Mouse (Mus musculus): ENCODE results near the gene Mmgt1.

Mmgt1 gene

DNA sequence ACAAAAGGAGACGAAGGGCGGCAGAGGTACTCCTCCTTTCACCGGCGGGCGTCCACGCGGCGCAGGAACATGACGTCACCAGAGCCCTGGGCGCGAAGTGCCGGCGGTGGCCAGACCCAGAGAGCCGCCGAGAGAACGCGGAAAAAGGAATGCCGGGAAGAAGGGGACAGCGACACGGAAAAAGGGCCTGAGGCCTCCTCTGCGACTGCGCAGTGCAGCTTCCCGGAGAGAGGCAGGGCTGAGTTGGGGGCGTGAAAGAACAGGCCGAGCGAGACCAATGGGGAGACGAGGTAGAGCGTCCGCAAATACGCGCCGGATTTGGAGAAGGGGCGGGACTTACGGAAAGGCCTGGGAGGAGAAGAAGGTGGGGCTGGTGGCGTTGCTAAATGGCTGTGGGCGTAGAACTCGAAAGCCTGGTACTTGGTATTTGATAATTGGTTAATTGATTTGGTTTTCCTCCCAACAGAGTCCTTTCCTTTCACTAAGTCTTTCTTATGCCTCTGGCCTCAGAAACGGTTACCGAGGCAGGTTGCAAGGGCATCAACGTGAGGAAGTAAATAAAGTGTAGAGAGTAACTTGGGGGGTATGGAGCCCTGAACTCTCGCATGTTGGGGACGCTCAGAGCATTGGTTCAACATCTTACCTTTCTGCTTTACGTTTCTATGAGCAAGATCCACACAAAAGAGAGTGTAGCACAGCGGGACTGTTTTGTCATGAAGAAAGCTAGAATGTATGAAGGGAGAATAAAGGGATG, at the start of gene Mmgt1:
Gene Mmgt1 (minus strand): TSS at position 183 of the 754 bp plus-strand sequence.
- DNase-seq, result peak; percentile 88 to 90

DNA sequence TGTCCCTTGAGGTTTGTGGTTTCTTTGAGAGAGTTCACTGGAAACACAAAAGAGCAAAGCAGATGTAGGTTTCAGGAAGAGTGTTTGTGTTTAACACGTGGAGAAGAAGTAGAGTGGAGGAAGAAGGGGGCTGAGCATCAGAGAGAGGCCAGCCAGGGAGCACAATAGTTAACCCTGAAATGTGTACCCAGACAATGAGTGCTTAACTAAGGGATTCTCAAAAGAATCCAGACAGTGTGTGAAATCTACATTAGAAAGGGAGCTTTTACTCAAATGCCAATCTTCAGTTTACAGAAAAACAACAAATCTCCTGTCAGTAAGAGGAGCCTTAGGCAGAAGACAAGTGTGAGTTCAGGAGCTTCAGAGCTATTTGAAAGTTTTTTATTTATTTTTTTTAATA, 42.2 kb upstream of the Mmgt1 start:
- DNase-seq, result no peak

DNA sequence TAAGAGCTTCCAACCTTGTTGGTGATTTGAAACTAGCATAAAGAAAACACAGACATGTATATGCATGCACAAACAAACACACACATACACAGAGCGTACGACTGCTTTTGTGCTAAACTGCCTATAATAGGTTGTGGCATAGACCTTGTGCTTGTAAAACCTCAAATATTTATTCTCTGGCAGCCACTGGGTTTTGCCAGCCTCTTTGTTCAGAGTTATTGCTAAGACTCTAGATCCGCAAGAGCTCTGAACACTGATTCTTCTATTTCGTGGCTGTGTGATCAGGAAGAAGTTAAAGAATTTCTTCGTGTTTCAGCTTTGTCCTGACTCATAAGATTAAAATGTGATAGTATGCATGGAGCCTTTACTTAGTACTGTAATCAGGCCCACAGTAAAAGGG, 38.3 kb upstream of the Mmgt1 start:
- DNase-seq, result no peak

DNA sequence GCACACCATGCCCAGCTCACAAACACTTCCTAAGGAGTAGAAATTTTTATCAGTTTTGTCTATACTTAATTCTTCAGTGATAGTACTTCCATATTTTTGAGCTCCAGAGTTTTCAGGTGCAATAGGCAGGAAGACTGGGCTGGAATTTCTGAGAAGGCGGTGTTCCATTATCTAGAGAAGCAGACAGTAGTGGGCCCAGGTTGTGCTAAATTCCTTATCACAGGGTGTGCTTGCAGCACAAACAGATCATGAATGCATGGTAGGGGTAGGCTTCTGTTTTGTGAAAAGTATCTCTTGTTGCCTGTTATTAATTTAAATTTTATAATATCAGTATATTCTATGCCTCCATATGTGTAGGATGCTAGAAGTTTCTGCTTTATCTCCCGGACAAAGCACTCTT, 17.4 kb upstream of the Mmgt1 start:
- DNase-seq, result no peak

DNA sequence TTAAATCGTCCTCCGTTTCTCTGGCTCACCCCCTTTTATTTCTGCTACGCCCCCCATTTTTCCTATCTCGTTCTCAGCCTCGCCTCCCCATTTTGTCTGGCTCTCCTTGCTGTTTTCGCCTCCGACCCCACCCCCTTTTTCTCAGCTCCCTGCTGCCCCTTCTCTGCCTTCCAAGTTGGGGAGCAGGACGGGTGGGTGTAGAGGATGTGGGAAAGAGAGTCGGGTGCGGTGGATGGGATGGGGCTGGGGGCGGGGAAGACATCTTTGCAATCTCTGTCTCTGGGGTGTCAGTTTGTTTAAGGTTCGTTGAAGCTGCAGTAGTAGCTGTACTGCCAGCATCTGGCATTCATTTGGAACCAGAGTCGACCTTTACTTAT, 12.4 kb upstream of the Mmgt1 start:
- no peak for DNase-seq

DNA sequence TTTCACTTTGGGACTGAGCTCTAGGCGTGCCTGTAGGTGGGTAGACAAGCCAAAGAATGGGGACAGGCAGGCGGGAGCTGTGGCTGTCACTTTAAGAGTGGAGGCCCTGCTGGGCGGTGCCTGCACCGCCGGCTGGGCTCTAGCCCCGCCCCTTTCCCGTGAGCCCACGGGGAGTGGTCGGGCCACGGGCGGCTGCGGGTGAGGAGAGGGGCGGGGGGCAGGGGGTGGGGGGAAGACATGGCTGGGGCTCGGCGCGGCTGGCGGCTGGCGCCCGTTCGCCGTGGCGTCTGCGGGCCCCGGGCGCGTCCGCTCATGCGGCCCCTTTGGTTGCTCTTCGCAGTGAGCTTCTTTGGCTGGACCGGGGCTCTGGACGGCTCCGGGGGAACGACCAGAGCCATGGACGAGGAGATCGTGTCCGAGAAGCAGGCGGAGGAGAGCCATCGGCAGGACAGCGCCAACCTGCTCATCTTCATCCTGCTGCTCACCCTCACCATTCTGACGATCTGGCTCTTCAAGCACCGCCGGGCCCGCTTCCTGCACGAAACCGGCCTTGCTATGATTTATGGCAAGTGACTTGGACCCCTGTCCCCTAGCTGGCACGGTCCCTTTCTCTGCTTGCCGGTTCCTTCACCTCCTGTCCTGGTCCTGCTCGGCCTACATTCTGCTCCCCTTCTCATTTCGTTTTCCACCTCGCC, 11.9 kb upstream of the Mmgt1 start, which contains the start of gene Slc9a6:
Gene Slc9a6 (plus strand): TSS at position 135 of the 695 bp plus-strand sequence.
- DNase-seq, result peak; percentile 66 to 80

DNA sequence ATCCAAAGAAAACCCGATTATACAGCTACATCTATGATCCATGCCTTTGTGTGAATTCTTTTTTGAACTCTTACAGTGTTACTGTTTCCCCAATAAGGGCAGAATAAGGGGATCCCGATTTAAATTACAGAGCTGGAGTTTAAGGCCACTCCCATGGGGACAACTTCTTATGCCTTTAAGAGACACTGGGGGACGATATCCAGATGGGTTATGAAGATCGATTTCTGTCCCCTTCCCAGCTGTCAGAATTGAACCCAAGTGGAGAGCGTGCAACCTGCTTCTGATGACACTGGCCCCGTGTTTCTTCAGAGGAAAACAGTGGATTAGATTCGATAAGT, 11.4 kb upstream of the Mmgt1 start:
- DNase-seq, result no peak

DNA sequence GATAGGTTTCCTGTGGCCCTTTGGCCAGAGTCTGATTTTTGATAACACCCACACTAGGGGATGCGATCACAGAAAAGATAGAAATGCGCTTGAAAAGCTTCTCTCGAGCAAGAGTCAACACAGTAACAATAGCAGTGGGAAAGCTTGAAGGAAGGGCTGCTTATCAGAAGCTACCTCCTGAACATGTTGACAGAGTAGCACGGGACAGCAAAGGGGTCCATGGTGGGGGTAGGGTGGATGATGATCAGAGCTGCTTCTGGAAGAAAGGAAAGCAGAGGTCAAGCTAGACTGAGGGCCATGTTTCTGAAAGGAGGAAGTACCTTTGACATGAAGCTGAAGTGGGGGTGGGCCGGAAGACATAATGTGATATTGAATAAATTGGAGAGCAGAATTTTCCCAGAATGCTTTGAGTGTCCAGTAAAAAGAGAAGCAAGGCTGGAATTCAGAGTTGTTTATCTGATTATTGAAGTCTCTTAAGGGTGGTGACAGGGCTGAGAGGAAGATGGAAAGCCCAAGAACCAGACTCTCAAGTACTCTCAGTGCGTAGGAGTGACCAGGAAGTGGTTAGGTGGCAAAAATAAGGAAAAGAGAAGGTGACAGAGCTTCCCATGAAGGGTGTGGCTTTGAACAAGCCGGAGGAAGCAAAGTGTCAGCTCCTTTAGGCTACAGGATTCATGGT, 9.3 kb upstream of the Mmgt1 start:
- DNase-seq, result no peak

DNA sequence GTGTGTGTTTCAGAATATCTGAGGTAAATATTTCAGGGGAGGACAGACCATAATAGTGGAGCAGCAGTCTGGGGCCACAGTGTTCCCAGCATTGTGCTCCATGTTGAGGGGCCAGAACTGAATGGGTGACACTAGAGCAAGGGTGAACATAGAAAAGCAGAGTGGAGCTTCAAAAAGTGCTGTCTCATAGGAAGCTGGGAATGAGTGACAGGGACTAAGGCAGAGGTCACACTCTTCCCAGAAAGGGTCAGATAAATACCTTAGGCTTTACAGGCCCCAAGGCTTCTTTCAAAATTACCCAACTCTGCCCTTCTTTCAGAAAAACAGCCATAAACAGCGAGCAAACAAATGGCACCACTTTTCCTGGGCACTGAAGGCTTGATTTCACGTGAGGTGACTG, 8.7 kb upstream of the Mmgt1 start:
- DNase-seq, result no peak

DNA sequence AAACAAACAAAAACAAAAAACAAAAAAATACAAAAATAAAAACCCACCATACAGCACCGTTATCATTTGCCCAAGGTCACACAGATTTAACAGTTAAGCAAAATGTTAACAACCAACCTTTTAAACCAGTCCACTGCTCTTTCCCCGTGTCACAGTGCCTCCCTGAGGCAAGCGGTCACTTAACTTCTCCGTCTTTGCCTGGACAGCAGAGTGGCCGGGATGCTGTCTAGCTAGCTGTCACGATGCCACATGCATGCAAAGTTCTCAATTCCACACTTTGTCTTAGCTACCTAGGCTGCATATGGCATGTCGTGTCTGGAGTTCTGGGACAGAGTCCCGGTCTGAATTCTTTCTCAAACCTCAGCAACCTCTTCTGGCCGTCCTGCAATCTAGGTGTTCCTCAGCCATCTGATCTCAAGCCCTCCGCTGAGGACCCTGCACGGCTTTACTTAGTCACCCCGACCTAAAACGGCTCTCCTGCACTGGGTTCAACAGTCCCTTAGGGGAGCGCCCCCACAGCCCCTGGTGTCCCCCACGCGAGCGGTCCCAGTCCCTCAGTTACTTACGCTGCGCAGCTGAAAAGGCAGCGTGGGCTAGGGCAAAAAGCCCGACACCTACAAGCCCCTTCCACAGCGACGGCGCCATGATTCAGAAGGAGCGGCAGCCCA, 516 bp downstream of the Mmgt1 start:
- peak in 1 of 2 experiments; percentile 13 for DNase-seq

DNA sequence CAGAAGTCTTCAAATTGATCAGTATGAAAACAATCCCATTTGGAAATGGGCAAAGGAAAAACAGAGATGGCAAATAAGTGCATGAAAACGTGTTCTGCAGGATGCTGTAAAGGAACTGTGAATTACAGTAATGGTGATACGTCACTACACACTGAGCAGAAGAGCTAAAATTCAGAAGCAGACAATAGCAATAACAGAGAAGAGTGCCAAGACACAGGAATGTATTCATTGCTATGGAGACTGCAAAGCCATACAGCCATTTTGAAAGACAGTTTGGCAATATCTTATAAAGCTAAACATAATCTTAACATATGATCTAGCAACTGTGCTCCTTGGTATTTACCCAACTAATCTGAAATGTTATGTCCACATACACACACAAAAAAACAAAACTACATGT, 19.7 kb downstream of the Mmgt1 start:
- DNase-seq, result no peak

DNA sequence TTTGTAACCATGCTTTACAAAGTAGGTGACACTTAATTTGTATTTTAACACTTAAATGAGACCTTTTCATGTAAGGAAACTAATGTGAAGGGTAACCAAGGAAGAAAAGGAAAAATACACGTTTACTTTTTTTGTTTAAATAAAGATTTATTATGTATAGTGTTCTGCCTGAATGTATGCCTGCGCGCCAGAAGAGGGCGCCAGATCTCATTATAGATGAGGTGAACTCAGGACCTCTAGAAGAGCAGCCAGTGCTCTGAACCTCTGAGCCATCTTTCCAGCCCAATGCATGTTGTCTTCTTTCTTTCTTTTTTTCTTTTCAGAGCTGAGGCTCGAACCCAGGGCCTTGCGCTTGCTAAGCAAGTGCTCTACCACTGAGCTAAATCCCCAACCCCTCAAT, 25.4 kb downstream of the Mmgt1 start:
- DNase-seq, result peak; percentile 10 to 12

DNA sequence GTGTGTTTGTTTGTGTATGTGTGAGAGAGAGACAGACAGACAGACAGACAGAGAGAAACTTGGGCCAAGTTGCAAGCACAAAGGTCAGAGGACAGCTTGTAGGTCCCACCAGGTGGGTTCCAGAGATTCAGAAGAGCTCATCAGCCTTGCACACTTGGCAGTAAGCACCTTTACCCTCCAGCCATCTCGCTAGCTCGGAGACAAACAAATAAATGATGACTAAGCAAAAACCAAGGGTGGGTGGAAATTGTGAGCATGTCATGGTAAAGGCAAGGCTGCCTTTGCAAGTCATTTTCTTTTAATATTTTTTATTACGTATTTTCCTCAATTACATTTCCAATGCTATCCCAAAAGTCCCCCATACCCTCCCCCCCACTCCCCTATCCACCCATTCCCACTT, 44.3 kb downstream of the Mmgt1 start:
- no peak for DNase-seq

DNA sequence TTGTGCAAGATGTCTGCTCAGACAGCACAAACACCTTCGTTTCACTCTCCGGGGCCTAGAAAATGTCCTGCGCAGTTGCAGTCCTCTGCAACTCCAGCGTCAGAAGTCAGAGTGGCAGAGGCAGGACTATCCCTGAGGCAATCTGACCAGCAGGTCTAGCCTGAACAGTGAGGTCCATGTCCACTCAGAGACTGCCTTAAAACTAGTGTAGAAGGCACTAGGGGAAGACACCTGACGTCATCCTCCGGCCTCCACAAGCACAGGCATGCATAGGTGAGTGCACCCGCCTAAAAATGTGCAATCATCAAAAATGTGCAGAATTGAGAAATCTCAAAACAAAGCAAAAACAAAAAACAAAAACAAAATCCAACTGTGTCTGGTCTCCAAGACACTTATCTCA, 48.4 kb downstream of the Mmgt1 start, which contains the start of gene Gm648:
Gene Gm648 (minus strand): TSS at position 101 of the 400 bp plus-strand sequence.
- DNase-seq, result no peak

DNA sequence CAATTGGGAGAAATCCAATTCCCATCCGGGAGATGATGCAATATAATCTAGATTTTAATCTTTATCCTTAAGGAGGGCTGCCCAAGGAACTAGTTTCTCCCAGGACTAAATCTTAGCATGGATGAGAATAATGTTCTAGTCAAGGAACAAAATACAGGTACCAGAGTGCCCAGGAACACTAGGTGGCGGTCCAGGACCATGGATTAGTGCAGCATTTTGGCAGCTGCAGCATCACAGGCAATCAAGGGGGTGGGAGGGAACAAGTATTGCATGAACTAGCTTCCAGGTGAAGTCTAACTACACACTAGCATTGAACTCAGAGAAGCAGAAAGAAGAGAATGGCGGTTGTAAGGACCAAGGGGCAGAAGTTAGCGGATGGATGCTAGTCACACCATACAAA, 60.7 kb downstream of the Mmgt1 start:
- peak; percentile 9 to 16 for DNase-seq

Data from cerebellum, postnatal 36 days (tissue).